Mouse (Mus musculus) layer of hippocampus, adult 11-12 months (tissue): ENCODE measurements at regions not wholly inside any gene's neighbourhood (a gene's known extent, or its start where the extent isn't known, plus 50 kb on each side); places are given as distances from the start of the nearest gene placed in this dataset.

ENCODE experiments used
- DNase-seq: peaks from one replicate; pipeline ENCODE4 v3.0.0; 2022; ENCODE audit warnings: low spot score

DNA sequence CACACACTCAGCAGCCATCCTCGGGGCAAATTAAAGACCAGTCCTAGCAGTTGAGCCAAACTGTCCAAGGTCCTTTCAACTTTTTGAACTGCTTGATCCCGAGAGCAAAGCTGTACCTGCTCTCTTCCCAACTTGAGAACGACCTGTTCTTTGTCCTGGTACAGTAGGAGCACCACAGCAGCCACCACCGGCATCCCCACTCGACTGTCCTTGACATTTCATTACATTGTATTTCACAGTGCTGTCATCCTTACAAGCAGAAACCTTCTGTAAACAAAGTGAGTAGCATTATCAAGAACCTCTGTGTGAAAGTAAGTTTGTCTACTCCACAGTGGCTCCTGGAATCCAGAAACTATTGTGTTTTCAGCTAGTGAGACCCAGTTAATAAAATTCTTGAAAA, 240.2 kb upstream of the Zfp462 start:
- DNase-seq: no peak

DNA sequence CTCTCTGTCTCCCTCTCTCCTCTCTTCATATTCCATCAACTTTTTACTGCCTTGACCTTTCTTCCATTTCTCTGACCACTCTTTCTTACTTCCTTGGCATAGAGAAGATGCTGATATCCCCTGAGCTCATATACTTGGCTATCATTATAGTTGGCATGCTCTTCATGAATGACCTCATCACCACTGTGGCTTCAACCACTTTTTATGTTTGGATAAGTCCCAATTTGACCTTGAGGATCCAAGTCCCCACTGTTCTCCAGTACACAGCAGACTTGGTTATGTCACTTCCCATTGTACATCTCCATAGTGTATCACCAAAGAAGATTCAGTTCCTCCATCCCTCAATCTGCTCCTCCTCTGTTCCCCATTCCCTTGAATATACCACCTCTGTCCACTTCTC, 235.1 kb upstream of the Zfp462 start:
- DNase-seq: no peak

DNA sequence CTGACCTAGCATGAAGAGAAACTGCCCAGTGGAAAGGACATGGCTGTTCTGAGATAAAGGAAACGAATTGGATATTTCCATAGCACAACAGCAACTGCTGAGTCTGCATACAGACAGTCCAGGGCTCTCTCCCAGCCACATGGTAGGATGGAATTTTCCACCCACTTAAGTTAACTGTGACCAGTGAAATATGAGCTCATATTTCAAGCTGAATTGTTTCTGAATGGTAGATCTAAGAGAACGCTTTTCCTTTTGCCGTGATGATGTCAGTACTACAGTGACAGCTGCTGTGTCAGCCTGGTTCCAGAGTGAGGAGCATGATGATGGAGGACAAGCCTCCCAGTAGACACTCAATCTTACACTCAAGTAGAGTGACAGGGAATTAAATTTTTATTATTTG, 231.9 kb upstream of the Zfp462 start:
- DNase-seq: no peak

DNA sequence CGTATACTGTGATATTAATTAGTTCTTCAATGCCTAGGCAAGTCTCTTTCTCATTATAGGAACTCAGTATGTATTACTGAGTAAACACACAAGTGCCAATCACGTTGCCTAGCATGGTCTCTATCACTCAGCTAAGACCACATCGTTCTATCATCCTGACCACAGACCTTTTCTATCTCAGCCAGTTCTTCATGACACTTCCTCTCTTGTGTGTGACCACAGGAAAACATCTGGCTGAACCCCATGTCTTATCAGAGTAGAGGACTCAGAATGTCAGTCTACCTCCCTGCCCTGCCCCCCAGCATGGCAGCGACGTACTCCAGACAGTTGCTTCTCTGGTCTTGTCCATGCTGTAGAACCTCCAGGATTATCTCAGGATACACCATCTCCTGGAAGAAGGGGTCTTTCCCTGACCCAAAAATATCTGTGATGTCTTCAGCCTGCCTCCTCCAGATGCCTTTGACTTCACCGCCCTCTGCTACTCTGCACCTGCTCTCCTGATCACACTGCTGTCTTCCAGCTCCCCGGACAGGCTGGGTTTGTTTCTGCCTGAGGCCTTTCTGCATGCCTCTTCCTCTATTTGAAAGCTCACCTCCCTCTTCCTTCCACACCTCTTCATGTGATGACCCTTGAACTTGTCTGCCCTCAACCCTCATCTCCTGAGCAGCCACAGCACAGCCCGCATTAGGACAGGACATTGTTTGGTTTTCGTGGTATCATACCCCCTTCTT, 230.1 kb upstream of the Zfp462 start:
- no peak for DNase-seq

DNA sequence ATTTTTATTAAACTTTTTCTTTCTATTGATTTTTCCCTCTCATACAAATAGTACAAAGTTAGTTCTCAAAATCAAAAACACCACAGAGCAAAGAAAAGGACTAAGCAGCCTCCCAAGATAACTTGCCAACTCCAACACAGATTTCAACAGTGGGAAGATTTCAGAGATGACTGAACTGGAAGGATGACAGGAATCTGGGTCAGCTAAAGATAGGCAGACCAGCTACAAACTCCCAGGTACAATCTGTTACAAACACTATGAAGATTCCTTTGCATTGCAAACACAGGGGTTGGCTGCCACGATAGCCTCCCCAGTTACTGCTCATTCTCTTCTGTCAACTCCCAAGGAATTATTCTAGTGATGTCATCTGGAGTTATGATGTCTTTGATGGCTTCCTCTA, 226.8 kb upstream of the Zfp462 start:
- no peak for DNase-seq

DNA sequence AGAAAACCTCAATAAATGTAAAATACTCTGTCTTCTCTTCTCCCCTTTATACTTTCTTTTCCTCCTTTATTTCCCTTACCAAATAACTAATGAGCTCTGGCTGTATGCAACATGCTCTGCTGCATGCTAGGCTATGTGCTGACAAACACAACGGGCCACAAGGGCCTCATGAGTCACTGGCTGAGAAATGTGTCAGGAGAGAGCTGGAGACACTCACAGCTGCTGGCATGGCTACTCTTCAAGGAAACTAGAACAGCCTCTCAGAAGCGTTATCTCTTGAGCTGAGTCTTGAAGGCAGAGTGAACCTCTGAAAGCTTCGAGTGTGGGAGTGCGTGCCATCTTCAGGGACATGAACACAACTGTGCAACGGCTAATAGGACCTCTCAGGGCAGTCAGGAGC, 205.8 kb upstream of the Zfp462 start:
- DNase-seq: no peak

DNA sequence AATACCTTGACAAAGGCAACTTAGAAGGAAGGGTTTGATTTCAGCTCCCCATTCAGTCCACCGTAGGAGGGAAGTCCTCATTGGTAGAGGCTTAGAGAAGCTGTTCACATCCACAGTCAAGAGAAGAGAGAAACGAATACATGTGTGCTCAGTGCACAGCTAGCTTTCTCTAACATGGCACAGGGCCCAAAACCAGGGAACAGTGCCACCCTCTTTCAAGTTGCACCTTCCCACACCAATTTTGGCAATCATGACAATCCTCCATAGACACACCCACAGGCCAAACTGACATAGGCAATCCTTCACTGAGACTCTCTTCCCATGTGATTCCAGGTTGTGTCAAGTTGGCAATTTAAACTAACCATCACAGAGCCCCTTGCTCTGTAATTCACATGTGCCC, 193.4 kb upstream of the Zfp462 start:
- no peak for DNase-seq

DNA sequence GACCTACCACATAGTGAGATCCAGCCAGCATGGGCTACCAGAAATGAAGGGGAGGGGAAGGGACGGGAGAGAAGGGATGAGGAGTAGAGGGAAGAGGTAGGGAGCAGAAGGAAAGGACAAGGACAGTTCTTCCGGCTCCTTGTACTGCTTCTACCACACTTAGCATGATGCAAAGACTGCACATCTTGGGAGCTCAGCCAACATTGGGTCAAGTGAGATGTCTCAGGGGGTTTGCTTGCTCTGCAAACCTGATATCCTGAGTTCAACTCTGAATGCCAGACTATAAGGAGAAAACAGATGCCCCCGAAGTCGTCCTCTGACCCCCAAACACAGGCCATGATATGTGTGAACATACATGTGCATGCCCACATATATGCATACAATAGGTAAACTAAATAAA, 188.4 kb upstream of the Zfp462 start:
- DNase-seq: no peak

DNA sequence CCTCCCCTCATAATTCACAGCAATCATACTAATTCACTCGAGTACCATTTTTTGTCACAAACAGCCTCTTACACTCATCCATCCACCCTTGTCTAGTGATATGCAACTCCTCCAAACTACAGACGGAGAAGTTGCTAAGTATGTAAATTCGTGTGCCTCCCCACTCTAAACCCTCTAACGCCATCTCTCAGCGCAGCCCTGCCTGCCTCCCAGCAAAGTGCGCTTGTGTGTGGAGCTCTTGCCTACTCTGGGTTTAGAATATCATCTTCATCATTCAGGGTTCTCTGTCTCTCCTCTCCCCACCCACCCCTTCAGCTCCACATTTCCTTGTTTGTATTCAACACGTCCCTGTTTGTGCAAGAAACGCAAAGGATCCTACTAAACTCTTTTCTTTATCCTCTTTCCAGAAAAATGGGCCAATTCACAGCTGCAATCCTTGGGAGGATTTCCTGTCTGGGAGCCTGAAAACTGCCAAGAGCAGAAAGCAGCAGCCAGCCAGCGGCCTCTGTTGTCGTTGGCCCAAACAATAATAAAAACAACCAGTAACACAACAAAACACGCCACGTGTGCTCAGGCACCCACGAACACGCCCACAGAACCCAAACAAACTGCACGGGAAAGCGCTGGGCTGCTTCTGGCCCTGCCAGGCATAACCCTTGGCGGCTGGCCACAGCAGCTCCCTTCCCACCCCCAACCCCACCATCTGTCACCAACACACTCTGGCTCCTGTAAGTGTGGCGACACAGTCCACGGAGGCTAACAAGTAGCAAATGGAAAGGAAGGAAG, 186.9 kb upstream of the Zfp462 start:
- peak; percentile 29 for DNase-seq

DNA sequence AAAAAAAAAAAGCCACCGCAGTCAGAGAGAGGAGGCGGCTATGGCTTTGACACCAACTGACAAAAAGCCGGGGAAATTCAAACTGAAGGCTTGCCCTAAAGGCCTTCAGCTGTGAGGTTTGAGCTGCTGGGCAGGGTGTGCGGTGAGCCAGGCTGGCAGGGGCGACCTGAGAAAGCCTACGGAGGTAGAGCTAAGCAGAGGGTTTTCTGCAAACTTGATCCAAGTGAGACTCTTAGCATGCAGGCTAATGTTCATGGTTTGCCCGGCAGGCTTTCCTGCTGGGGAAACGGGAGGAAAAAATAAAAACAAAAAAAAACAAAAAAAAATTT, 186.4 kb upstream of the Zfp462 start:
- no peak for DNase-seq

DNA sequence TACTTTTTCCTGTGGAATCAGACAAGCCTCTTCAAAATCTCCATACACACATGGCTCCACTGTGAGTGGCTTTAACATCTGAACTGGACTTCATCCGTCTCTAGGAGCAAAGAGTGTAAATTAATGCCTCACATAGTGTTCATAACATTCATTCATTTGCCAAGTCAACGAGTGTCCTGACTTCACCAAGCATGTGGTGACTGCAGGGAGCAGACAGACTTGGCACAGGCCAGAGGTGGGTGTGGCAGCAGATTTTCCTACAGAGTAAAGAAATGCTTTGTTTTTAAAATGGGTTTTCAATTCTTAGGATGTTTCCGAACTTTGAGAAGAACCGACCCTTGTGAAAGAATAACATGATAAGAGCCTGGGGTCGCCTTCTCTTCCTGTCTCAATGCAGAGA, 183.6 kb upstream of the Zfp462 start:
- DNase-seq: no peak

DNA sequence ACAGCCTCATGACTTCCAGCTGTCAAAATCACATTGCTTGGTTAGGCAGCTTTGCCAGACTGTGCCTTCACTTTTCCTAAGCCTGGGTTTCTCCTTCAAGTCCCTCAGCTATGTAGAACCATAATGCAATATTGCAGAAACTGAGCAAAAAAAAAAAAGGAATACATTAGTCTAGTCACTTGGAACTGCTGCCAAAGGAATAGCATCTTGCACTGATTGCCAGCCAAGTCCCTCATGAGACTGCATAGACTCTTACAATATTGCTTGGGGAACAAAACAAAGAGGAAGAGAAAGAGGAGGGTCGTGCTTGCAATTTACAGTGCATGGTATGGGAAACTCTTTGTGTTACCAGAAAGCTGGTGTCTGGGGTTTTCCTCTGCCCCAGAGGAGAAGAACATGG, 179.8 kb upstream of the Zfp462 start:
- no peak for DNase-seq

DNA sequence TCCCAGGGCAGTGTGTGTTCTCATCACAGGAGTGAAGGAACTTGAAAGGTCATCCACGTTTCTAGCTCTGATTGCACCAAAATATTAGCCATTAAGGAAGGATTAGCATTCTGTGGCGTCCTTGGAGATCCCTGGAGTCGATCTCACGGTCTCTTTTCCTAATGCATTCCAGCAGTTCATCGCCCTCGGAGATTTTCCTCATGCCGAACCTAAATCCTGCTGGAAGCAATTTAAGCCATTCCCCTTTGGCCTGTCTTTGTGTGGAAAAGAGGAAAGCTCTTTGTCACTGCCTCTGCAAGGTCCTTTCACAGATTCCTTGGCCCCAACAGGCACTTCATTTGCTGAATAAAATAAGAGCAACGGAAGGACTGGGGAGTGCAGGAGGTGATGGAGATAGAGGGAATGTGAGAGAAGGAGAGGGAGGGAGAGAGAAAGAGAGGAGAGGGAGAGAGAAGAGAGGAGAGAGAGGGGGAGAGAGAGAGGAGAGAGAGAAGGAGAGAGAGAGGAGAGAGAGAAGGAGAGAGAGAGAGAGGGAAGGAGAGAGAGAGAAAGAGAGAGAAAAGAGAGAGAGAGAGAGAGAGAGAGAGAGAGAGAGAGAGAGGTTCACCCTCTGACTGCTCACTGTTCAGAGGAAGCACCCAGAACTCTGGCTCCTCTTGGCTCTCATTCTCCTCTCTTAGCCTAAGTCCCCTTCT, 177.2 kb upstream of the Zfp462 start:
- no peak for DNase-seq

DNA sequence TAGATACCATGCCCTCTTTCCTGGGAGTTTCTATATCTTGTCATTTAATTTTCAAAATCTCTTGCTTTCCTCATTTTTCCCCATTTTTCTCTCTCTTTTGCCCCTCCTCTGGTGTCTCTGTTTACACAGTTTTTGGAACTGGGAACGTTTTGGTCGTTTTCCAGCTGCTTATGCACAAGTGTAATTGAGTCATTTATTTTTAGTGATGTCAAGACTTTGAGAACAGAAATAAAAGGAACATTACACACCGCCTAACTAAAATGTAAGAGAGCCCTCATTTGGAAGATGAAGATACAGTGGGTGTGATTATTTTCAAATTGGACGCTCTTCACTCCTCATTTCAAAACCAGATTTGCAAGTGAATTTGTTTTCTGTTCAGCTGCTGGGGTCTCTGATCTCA, 176.0 kb upstream of the Zfp462 start:
- no peak for DNase-seq

DNA sequence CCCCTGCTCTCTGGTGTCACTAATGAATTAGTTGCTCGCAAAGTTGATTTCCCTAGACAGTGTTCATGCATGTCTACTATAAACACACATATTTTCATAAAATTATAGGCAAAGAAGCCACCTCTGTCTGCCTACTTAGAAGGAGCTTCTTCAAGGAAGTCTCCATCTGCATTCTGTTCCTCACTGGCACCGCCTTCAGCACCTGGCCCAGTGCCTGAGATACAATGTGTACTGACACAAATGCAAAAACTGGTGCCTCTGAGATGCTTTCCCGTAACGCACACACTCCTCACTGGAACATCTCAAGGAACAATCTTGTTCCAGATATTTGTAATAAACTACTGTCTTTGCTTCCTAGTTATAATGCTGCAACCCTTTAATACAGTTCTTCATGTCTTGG, 170.8 kb upstream of the Zfp462 start:
- peak; percentile 40 for DNase-seq

DNA sequence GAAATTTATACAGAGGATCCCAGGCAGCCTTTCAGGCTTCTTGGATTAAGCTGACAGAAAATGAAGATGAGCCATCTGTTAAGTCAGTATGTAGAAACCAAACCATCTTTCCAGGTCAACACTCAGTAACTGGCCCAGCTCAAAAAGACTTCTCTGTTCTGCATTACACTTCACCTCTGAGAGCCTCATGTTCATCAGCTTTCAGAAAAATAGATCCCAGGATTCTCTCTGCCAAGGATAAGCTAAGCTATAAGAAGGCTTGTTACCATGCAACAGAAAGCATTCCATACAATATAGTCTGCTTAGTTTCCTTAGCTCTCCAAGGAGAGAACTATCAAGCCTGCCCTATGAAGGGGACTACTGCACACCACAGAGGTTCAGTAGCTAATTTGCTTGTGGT, 170.1 kb upstream of the Zfp462 start:
- DNase-seq: no peak

DNA sequence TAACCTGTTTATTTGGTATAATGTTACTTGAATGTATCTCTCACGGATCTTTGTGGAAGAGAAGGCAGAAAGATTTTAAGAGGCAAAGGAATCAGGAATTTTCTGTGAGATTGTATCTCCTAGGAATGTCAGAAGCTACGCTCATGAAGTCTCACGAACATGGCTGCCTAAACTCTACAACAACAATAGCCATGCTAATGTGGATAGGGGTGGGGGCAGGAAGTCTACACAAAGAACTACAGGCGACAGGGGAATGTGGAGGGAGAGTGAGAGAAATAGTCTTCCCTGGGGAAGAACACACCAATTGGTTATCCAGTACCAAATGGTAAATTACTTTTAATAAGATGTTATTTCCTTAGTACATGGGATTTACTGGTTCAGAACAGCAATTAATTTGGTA, 164.3 kb upstream of the Zfp462 start:
- DNase-seq: no peak

DNA sequence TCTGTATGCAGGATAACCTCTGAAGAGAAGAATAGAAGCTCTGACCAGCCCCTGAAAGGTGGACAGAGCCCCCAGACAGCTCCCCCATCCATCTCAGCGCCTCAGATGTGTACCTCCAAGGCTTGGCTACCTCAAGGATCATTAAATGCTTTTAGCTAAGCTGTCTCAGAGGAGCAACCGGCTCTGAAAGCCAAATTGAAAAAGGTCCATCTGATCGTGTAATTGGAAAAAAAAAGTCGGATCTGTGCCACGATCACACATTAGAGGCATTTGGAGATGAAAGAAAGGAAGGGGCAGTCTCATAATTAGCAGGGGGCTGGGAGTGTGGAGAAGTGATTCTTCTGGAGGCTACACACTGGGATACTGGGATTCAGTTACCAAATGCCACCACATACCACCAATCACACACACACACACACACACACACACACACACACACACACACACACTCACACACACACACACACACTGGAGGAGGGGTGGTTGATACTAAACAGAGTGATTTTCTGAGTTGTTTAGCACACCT, 153.6 kb upstream of the Zfp462 start:
- DNase-seq: no peak

DNA sequence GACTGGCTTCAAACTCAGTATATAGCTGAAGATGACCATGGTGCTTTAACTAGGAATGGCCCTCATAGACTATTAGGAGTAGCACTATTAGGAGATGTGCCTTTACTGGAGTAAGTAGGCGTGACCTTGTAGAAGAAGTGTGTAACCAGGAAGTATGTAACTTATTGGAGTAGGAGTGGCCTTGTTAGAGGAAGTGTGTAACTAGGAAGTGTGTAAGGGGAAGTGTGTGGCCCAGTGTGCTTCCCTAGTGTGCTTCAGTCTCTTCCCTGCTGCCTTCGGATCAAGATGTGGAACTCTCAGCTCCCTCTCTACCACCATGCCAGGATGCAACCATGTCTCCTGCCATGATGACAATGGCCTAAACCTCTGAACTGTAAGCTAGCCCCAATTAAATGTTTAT, 151.0 kb upstream of the Zfp462 start:
- no peak for DNase-seq

DNA sequence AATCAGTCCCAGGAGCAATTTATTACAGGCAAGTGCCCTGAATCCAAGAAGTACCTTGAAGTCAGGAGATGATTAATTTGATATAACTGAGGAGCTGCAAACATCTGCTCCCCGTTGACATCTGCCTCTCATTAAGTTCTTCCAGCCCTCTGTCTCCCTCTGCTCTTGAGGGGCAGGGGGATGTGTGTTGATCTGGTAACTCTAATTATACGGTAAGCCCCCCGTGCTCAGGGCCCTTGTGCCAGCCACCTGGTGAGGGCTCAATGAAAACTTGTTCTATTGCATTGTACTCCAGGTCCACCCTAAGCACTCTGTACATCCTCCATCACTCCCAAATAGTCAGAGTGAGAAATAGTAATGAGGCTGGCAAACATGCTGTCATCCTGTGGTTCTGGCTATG, 149.6 kb upstream of the Zfp462 start:
- DNase-seq: no peak

DNA sequence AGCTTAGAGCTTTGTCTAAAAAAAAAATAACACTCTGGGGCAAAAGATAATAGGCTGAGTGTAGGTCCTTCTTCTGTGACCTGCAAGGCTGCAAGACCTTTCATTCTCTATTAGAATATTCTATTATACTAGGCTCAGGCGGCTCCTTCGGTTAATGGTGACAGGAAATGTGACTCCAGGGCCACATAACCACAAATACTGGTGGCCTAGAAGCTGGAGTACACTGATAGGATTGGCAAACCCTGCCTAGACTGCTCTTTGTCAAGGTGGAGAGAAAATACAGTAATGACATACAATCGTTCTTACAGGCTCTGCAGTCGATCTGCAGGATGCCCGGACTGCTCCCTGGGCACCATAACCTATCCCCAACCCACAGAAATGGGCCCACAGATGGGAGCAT, 146.3 kb upstream of the Zfp462 start:
- DNase-seq: no peak

DNA sequence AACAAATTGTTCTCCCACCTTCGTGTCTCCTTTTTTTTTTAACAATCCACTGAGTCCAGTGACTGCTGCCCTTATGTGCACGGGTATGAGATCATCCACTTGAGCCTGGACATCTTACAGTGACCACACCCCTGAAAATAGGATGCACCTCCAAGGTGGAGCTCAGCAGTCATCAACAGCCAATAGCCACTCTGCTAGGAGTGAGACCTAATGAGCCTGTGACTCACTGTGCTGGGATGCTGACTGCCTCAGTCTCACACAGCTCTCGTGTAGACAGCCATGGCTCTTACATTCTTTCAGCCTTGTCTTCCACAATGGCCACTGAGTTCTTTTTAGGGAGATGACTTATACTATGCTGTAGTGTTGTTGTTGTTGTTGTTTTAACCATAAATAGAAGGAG, 133.7 kb upstream of the Zfp462 start:
- no peak for DNase-seq
